Mouse (Mus musculus) megakaryocyte, embryonic 14.5 days (primary cell): Measurements from ENCODE around the gene Lonp2.

Experiments used
- FLI1 ChIP-seq: IDR thresholded peaks from 2 replicates; pipeline ENCODE4 v1.6.1; 2012; ENCODE audit warnings: low read length, inconsistent platforms, mixed read lengths
- GATA1 ChIP-seq: IDR thresholded peaks from 3 replicates; pipeline ENCODE4 v1.6.1; 2012; ENCODE audit warnings: mixed read lengths, low read length, inconsistent platforms, borderline replicate concordance

DNA sequence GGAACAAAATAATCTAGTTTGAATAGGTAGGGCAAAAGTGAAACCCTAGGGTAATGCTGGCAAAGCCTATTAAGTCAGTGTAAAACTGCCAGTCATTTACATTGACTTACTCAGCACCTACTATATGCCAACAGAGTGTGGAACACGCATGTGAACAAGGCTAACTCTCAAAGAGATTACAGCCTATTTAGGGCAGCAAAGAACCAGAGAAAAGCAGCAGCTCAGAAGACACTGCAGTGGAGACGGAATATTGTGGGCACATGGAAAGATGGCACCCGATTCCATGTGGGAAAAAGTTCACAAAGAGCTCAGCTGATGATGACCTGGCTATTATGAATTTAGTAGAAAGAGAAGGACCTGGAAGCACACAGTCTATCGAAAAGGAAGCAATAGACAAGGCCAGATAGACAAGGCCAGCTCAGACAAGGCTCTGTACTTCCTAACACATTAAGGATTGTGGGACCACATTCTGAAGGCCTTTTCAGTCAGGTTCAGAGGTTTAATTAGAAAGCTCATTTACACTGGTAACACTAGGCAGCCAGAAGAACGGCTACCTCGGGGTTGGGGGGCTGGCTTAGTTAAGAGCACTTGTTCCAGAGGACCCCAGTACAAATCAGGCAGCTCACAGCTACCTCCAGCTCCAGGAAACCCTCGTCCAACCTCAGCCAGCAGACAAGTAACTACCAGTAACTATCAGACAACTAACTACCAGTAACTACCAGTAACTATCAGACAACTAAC lies 118.9 kb downstream of the Lonp2 start:
- no peak for TF ChIP-seq FLI1
- TF ChIP-seq GATA1: no peak
